ENCODE assay signal across 11 mouse cellular contexts in genomic region chr8:117074350-117075182, GRCm38 (mm10). TPM values are rescaled to one million over a fixed set of nuclear protein-coding genes. Genes with fewer than 3 reads are reported as not detected.
DNase-seq lines count a peak whose midpoint lies in the region; ATAC-seq lines count a peak whose summit lies in the region.
"Had no signal": no experiment of that assay in that cellular context is flagged by ENCODE, and none has a peak within 500 bp of the region (broad histone marks: within the 10 kb centered on the region; RNA-seq: fewer than 3 reads in every experiment).

No protein-coding gene starts in this region.

- ATAC-seq in erythroid progenitor cell, adult 5-6 weeks (replicated peaks; ENCODE audit: low FRiP score, poor library complexity, severe bottlenecking), result peak; percentile 82
- ATAC-seq in megakaryocyte-erythroid progenitor cell, adult 5-6 weeks (replicated peaks; ENCODE audit: low FRiP score, low TSS enrichment, poor library complexity, severe bottlenecking), result peak; percentile 93

- peak; percentile 62 for DNase-seq in 3134 (ENCODE audit: extremely low read depth, insufficient read length, low spot score)
- DNase-seq in CD4-positive helper T cell, adult 2 months (ENCODE audit: low read depth, low spot score), result peak; percentile 53
- DNase-seq in cerebellum, postnatal 14 days, result no peak
- DNase-seq in thymus, adult 18-20 months, result no peak
- DNase-seq in urinary bladder, postnatal 36 days (ENCODE audit: low spot score in 2 of 2), result no peak
- DNase-seq: gastrocnemius, adult 2 months; kidney, postnatal 14 days; right cerebral cortex, postnatal 14 days; thymus, postnatal 25 days had no signal

RNA-seq across cellular contexts. Expression of gene Pkd1l2, which starts 7.7 kb away (rescaled TPM):
- total RNA-seq in erythroid progenitor cell, adult 5-6 weeks (2015; ENCODE audit: low replicate concordance), result 1.1 TPM in 1 of 2 replicates, not detected in the other
- not detected in 2 replicates for total RNA-seq in erythroid progenitor cell, adult 5-6 weeks (2017; ENCODE audit: low replicate concordance)
- 0.42 TPM in 1 of 2 replicates, not detected in the other for total RNA-seq in megakaryocyte-erythroid progenitor cell, adult 5-6 weeks (2014; fragmentation: Nextera tagmentation)
- total RNA-seq in megakaryocyte-erythroid progenitor cell, adult 5-6 weeks (2017), result not detected in 2 replicates

RNA-seq across cellular contexts. Expression of gene Bco1, which starts 21.1 kb away (rescaled TPM):
- total RNA-seq in erythroid progenitor cell, adult 5-6 weeks (2015; ENCODE audit: low replicate concordance), result 1.8 TPM in 1 of 2 replicates, not detected in the other
- total RNA-seq in erythroid progenitor cell, adult 5-6 weeks (2017; ENCODE audit: low replicate concordance), result not detected in 2 replicates
- 1.8 TPM in 1 of 2 replicates, not detected in the other for total RNA-seq in megakaryocyte-erythroid progenitor cell, adult 5-6 weeks (2014; fragmentation: Nextera tagmentation)
- total RNA-seq in megakaryocyte-erythroid progenitor cell, adult 5-6 weeks (2017), result 0.08 and 0.09 TPM in 2 replicates
- total RNA-seq: gastrocnemius, adult 2 months had no signal

Comparison
In these comparisons a context has a peak if more than half of its experiments do, and no peak if none do; other contexts are left out.
1. DNase-seq: peak in 3134 (single experiment) and CD4-positive helper T cell, adult 2 months (single experiment); none in cerebellum, postnatal 14 days (0 of 2), thymus, adult 18-20 months (0 of 2) and urinary bladder, postnatal 36 days (0 of 2).